Mouse (Mus musculus): ENCODE results near the gene Emc3. TPM values are rescaled to one million over a fixed set of nuclear protein-coding genes. Genes with fewer than 3 reads are reported as not detected.

Gene Emc3
- 10 to 100 TPM; 85.9 to 87.9 TPM for total RNA-seq (2021)
- long read RNA-seq, experiment 1, transcript Emc3-201 (8 exons, 1,985 nt) = major isoform, 131 of 148 reads
- long read RNA-seq, experiment 1, partial matches to known transcripts = 2 of 148 reads
- long read RNA-seq, experiment 1, other reads (novel, unspliced or antisense) = 14 of 148 reads
- long read RNA-seq, experiment 2, transcript Emc3-201 (8 exons, 1,985 nt) = major isoform, 221 of 246 reads
- long read RNA-seq, experiment 2, partial matches to known transcripts = 11 of 246 reads
- long read RNA-seq, experiment 2, other reads (novel, unspliced or antisense) = 12 of 246 reads

GRCm38 (mm10) chr6:113530932-113531839, at the start of gene Emc3, which contains the start of gene Fancd2:
Emc3 (minus strand) TSS chr6:113531652.
Fancd2 (plus strand) TSS chr6:113531682.
- peak; percentile 81 to 92 for DNase-seq (ENCODE audit: low spot score in 2 of 2)

GRCm38 (mm10) chr6:113579306-113579705, 47.9 kb upstream of the Emc3 start:
- DNase-seq (ENCODE audit: low spot score in 2 of 2) = no peak

GRCm38 (mm10) chr6:113576044-113576443, 44.6 kb upstream of the Emc3 start:
- no peak for DNase-seq (ENCODE audit: low spot score in 2 of 2)

GRCm38 (mm10) chr6:113564557-113564956, 33.1 kb upstream of the Emc3 start:
- DNase-seq (ENCODE audit: low spot score in 2 of 2) = no peak

- no peak for DNase-seq (ENCODE audit: low spot score in 2 of 2)
These were observed 28.3 kb upstream of the Emc3 start for GRCm38 (mm10) chr6:113559736-113560135.

GRCm38 (mm10) chr6:113543906-113544481, 12.5 kb upstream of the Emc3 start:
- DNase-seq (ENCODE audit: low spot score in 2 of 2) = no peak

GRCm38 (mm10) chr6:113541610-113542009, 10.2 kb upstream of the Emc3 start:
- DNase-seq (ENCODE audit: low spot score in 2 of 2) = no peak

- no peak for DNase-seq (ENCODE audit: low spot score in 2 of 2)
These were observed 3.4 kb upstream of the Emc3 start for GRCm38 (mm10) chr6:113534886-113535285.

GRCm38 (mm10) chr6:113531840-113532404, 470 bp upstream of the Emc3 start:
- DNase-seq (ENCODE audit: low spot score in 2 of 2) = no peak

- DNase-seq (ENCODE audit: low spot score in 2 of 2) = no peak
These were observed 8.0 kb downstream of the Emc3 start for GRCm38 (mm10) chr6:113523420-113523819.

GRCm38 (mm10) chr6:113522310-113522709, 9.1 kb downstream of the Emc3 start:
- DNase-seq (ENCODE audit: low spot score in 2 of 2) = no peak

- no peak for DNase-seq (ENCODE audit: low spot score in 2 of 2)
These were observed 13.9 kb downstream of the Emc3 start for GRCm38 (mm10) chr6:113517434-113518080.

- DNase-seq (ENCODE audit: low spot score in 2 of 2) = no peak
These were observed 16.9 kb downstream of the Emc3 start for GRCm38 (mm10) chr6:113514600-113514999.

- no peak for DNase-seq (ENCODE audit: low spot score in 2 of 2)
These were observed 17.5 kb downstream of the Emc3 start for GRCm38 (mm10) chr6:113513944-113514343.

GRCm38 (mm10) chr6:113508947-113509280, 22.5 kb downstream of the Emc3 start:
- no peak for DNase-seq (ENCODE audit: low spot score in 2 of 2)

- DNase-seq (ENCODE audit: low spot score in 2 of 2) = no peak
These were observed 23.0 kb downstream of the Emc3 start for GRCm38 (mm10) chr6:113508272-113508946.

- DNase-seq (ENCODE audit: low spot score in 2 of 2) = no peak
These were observed 24.3 kb downstream of the Emc3 start for GRCm38 (mm10) chr6:113507130-113507529.

- no peak for DNase-seq (ENCODE audit: low spot score in 2 of 2)
These were observed 25.8 kb downstream of the Emc3 start for GRCm38 (mm10) chr6:113505689-113506088.

GRCm38 (mm10) chr6:113502801-113503200, 28.7 kb downstream of the Emc3 start:
- no peak for DNase-seq (ENCODE audit: low spot score in 2 of 2)

- DNase-seq (ENCODE audit: low spot score in 2 of 2) = no peak
These were observed 29.9 kb downstream of the Emc3 start, which contains the start of gene Prrt3 for GRCm38 (mm10) chr6:113501388-113502084. Prrt3 (minus strand) TSS chr6:113501931.
